Mouse (Mus musculus) myocyte (in vitro differentiated cells): ENCODE data around the gene Spty2d1.

ENCODE experiments used
- POLR2A ChIP-seq: IDR thresholded peaks from one replicate; pipeline ENCODE4 v1.6.1; 2011; ENCODE audit warnings: low read depth, mild to moderate bottlenecking, control low read depth, moderate library complexity; ENCODE audit not compliant: insufficient read length
- SRF ChIP-seq: IDR thresholded peaks from one replicate; pipeline ENCODE4 v1.6.1; 2011; ENCODE audit warnings: low read depth; ENCODE audit not compliant: control insufficient read depth, insufficient read length
- TCF3 ChIP-seq: IDR thresholded peaks from one replicate; pipeline ENCODE4 v1.6.1; 2011; ENCODE audit warnings: low read depth, control low read depth; ENCODE audit not compliant: insufficient read length

DNA sequence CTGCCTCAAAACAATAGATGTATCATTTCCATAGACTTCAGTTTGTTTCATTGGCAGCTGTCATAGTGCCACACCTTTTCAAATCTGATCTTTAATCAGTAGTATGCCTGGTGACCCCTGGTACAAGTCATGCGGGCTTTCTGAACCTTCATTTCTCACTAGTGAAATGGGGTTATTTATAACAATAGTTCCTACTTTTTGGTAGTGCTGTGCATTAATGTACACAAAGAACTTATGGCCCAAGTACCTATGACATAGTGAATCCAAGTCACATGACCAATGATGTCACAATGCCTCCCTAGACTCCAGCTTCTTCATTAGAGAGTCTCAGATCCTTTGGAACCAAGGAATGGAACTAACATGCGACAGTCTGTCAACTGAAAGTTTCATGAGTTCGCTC is 24.9 kb downstream of the Spty2d1 start, which contains the start of gene Gm9999:
- TF ChIP-seq POLR2A (no peak), TCF3 (no peak), SRF (no peak)
